Mouse (Mus musculus): ENCODE data around the gene Tln2. TPM values are rescaled to one million over a fixed set of nuclear protein-coding genes. Genes with fewer than 3 reads are reported as not detected.

Tln2 gene
- polyA plus RNA-seq, 1 experiment from 2014 or later, result 37.9 TPM

DNA sequence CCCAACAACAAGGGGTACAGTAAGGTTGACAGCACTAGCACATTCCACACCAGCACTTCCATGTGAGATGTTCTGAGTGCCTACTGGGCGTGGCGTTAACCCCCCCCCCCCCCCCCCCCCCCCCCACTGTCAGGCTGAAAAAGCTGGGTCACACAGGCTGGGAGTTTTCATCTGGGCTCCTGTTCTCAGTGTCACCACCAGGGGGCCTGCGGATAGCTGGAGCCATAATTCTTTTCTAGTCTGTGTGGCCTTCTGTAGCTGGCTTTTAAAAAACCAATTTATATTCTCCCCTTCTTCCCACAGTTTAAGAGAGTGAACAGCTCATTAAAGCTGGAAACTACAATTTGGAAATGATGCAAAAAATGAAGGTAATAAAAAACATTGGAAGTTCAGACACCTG lies 244.1 kb downstream of the Tln2 start:
- ATAC-seq, result no peak
- Histone ChIP-seq H3K27ac (ENCODE audit: low read depth, low read length) (no peak overlapping the region), H3K27me3 (replicated peaks; ENCODE audit: control insufficient read depth, insufficient read depth, low read length) (no peaks in the 10 kb centered on the region), H3K9ac (ENCODE audit: low read depth, low read length) (no peak overlapping the region), H3K4me2 (ENCODE audit: low read length) (no peak overlapping the region), H3K36me3 (ENCODE audit: control insufficient read depth, insufficient read depth, low read length) (no peaks in the 10 kb centered on the region), H3K4me3 (ENCODE audit: low read length) (no peak overlapping the region), H3K4me1 (ENCODE audit: control insufficient read depth, insufficient read depth, low read depth, low read length) (no peaks in the 10 kb centered on the region), H3K9me3 (ENCODE audit: control insufficient read depth, low read length) (no peaks in the 10 kb centered on the region)
- WGBS, result 8% methylated on average over 2 of the region's 3 CpGs

DNA sequence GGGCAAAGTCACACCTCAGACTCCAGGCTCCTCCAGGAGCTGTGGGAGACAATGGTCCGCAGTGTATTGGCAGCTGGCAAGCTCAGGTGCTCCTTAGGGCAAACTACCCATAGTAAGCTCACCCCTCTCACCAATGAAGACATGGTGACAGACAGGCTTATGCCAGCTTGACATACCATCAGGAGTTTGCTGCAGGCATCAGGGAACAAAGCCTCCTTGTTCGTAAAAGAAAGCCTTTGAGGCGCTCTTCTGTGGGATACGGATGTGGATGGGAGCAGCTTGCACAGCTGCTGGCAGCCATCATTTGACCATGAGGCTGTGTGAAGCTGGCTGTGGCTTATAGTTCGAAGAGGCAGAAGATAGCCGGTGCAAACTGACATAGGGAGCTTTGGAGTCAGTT lies 254.5 kb downstream of the Tln2 start:
- Histone ChIP-seq H3K27ac (ENCODE audit: low read depth, low read length) (no peak overlapping the region), H3K9me3 (ENCODE audit: control insufficient read depth, low read length) (no peaks in the 10 kb centered on the region), H3K36me3 (ENCODE audit: control insufficient read depth, insufficient read depth, low read length) (no peaks in the 10 kb centered on the region), H3K4me3 (ENCODE audit: low read length) (no peak overlapping the region), H3K4me2 (ENCODE audit: low read length) (no peak overlapping the region), H3K4me1 (ENCODE audit: control insufficient read depth, insufficient read depth, low read depth, low read length) (no peaks in the 10 kb centered on the region), H3K27me3 (replicated peaks; ENCODE audit: control insufficient read depth, insufficient read depth, low read length) (no peaks in the 10 kb centered on the region), H3K9ac (ENCODE audit: low read depth, low read length) (no peak overlapping the region)
- no peak for ATAC-seq
- WGBS, result 80% methylated on average over 6 of the region's 6 CpGs

DNA sequence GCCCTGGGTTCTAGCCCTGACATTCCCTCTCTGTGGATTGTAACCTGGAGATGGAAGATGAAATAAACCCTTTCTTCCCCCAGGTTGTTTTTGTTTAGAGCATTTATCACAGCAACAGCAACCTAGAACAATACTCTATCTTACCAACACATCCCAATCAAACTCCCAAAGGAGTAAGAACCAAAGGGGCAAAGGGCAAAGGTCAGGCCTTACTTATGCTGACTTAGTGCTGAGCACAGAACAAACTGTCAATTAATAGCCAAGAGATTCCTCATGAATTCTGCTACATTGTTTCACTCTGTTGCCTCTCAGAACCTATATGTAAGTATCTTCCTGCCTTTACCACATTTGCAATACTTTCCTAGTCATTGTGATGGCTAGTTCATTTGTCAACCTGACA lies 255.5 kb downstream of the Tln2 start:
- H3K4me2 ChIP-seq (ENCODE audit: low read length), result no peak overlapping the region
- ATAC-seq, result no peak
- no peak overlapping the region for H3K27ac ChIP-seq (ENCODE audit: low read depth, low read length)
- H3K4me1 ChIP-seq (ENCODE audit: control insufficient read depth, insufficient read depth, low read depth, low read length), result no peaks in the 10 kb centered on the region
- H3K9me3 ChIP-seq (ENCODE audit: control insufficient read depth, low read length), result no peaks in the 10 kb centered on the region
- H3K36me3 ChIP-seq (ENCODE audit: control insufficient read depth, insufficient read depth, low read length), result no peaks in the 10 kb centered on the region
- H3K4me3 ChIP-seq (ENCODE audit: low read length), result no peak overlapping the region
- no peak overlapping the region for H3K9ac ChIP-seq (ENCODE audit: low read depth, low read length)
- H3K27me3 ChIP-seq (replicated peaks; ENCODE audit: control insufficient read depth, insufficient read depth, low read length), result no peaks in the 10 kb centered on the region

DNA sequence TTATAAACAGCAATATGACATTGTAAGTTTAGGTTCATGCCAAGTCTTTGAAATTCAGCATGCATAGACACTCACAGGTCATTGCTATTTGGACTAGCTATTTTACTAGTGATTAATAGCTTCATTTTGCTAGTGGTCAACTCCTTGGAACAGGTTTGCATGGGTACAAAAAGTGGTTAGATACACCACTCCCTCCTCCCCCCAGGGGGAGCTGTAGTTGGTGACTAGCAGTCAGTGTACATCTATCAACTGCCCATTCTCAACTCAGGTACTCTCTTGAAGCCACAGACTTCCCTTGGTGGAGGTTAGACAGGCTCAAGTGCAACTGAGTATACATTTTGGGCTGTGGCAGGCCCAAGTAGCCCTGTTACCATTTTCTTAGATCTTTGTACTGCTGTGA lies 256.5 kb downstream of the Tln2 start:
- no peaks in the 10 kb centered on the region for H3K9me3 ChIP-seq (ENCODE audit: control insufficient read depth, low read length)
- ATAC-seq, result no peak
- no peaks in the 10 kb centered on the region for H3K27me3 ChIP-seq (replicated peaks; ENCODE audit: control insufficient read depth, insufficient read depth, low read length)
- no peak overlapping the region for H3K27ac ChIP-seq (ENCODE audit: low read depth, low read length)
- no peak overlapping the region for H3K9ac ChIP-seq (ENCODE audit: low read depth, low read length)
- no peak overlapping the region for H3K4me3 ChIP-seq (ENCODE audit: low read length)
- H3K4me1 ChIP-seq (ENCODE audit: control insufficient read depth, insufficient read depth, low read depth, low read length), result no peaks in the 10 kb centered on the region
- H3K4me2 ChIP-seq (ENCODE audit: low read length), result no peak overlapping the region
- no peaks in the 10 kb centered on the region for H3K36me3 ChIP-seq (ENCODE audit: control insufficient read depth, insufficient read depth, low read length)

DNA sequence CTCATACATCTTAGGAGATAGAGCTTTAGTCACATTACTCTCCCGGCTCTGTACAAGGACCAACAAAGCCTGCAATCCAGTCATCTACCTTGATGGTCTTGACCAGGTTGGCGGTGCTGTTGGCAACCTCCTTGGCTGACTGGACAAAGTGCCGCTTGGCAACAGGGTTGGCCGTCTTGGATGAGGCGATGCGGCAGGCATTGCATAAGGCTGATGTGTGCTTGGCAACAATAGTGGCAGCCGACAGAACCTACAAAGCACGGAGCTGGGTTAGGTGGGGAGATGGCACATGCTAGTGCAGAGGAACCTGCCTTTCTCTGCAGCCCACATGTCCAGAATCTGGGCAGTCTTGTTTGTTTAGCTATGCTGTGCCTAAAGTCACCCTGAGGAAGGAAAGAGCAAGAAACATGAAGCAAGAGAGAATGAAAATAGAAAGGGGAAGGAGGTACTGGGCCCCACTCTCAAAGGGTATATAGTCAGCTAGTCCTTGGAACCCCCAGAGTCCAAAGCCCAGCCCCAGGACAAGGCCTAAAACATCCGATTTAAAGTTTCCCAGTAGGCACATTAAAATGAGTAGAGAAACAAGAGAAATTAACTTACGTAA lies 257.0 kb downstream of the Tln2 start:
- Histone ChIP-seq H3K4me3 (ENCODE audit: low read length) (no peak overlapping the region), H3K36me3 (ENCODE audit: control insufficient read depth, insufficient read depth, low read length) (no peaks in the 10 kb centered on the region), H3K27me3 (replicated peaks; ENCODE audit: control insufficient read depth, insufficient read depth, low read length) (no peaks in the 10 kb centered on the region), H3K27ac (ENCODE audit: low read depth, low read length) (no peak overlapping the region), H3K9ac (ENCODE audit: low read depth, low read length) (no peak overlapping the region), H3K4me1 (ENCODE audit: control insufficient read depth, insufficient read depth, low read depth, low read length) (no peaks in the 10 kb centered on the region), H3K9me3 (ENCODE audit: control insufficient read depth, low read length) (no peaks in the 10 kb centered on the region), H3K4me2 (ENCODE audit: low read length) (no peak overlapping the region)
- WGBS, result 95% methylated on average over 10 of the region's 10 CpGs
- ATAC-seq, result no peak

DNA sequence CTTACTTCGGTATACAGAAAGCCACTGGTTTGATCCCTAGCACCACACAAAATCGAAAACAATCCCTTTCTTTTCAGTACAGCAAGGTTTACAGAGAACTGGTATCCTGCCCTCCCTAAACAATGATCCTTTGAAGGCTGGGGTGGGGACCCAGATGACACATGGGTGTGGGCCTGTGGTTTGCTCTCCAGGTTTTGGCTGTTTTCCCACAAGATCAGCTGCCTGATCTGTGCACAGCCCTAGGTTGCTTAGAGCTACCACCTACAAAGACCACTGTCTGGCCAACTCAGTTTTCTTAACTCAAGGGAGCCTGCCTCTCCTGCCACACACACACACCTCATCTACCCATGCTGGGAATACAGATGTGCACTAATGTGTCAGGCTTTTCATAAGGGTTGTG lies 257.9 kb downstream of the Tln2 start:
- H3K27me3 ChIP-seq (replicated peaks; ENCODE audit: control insufficient read depth, insufficient read depth, low read length), result no peaks in the 10 kb centered on the region
- no peak overlapping the region for H3K4me3 ChIP-seq (ENCODE audit: low read length)
- no peak overlapping the region for H3K9ac ChIP-seq (ENCODE audit: low read depth, low read length)
- H3K4me2 ChIP-seq (ENCODE audit: low read length), result no peak overlapping the region
- ATAC-seq, result no peak
- H3K36me3 ChIP-seq (ENCODE audit: control insufficient read depth, insufficient read depth, low read length), result no peaks in the 10 kb centered on the region
- 89% methylated on average over 2 of the region's 2 CpGs for WGBS
- no peaks in the 10 kb centered on the region for H3K9me3 ChIP-seq (ENCODE audit: control insufficient read depth, low read length)
- no peak overlapping the region for H3K27ac ChIP-seq (ENCODE audit: low read depth, low read length)
- H3K4me1 ChIP-seq (ENCODE audit: control insufficient read depth, insufficient read depth, low read depth, low read length), result no peaks in the 10 kb centered on the region

DNA sequence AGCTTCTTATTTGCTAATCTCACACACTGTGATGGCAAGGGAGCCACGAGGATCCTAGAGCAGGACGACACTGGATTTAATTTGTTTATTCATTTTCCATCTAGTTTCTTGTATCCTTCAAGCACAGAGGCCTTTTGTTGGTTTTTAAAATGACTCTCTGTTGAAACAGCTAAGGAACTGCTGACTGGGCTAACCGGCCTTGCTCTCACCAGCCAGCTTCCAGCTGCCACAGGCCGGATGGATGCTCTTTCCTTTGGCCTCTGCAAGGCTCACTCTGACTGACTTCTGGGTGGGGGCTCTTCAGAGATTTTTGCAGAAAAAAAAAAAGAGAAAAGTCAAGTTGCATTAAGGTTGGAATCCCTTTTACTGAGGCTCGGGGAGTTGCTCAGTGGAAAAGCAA lies 258.7 kb downstream of the Tln2 start:
- Histone ChIP-seq H3K27me3 (replicated peaks; ENCODE audit: control insufficient read depth, insufficient read depth, low read length) (no peaks in the 10 kb centered on the region), H3K27ac (ENCODE audit: low read depth, low read length) (no peak overlapping the region), H3K4me3 (ENCODE audit: low read length) (no peak overlapping the region), H3K9ac (ENCODE audit: low read depth, low read length) (no peak overlapping the region), H3K36me3 (ENCODE audit: control insufficient read depth, insufficient read depth, low read length) (no peaks in the 10 kb centered on the region), H3K4me2 (ENCODE audit: low read length) (no peak overlapping the region), H3K9me3 (ENCODE audit: control insufficient read depth, low read length) (no peaks in the 10 kb centered on the region), H3K4me1 (ENCODE audit: control insufficient read depth, insufficient read depth, low read depth, low read length) (no peaks in the 10 kb centered on the region)
- ATAC-seq, result no peak
- WGBS, result 78% methylated on average over 5 of the region's 5 CpGs

DNA sequence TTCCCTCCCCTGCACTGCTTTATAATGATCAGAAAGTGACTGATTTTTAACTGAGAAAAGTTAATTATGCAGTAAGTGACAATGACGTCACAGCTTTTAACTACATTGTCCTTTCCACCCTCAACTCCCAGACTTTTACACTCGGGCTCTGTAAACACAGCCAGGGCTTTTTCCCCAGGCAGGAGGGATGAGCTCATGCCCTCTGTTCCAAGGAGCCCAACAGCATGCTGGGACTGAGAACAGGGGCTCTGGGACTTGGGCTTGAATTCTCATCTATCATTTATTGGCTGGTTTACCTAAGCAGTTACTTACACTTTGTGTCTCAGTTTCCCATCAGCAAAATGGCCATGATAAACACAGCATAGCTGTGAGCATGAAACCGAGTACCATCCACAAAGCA lies 259.2 kb downstream of the Tln2 start:
- Histone ChIP-seq H3K36me3 (ENCODE audit: control insufficient read depth, insufficient read depth, low read length) (peaks cover 3% of the 10 kb centered on the region; the same call in 1 of the 2 replicates), H3K27me3 (replicated peaks; ENCODE audit: control insufficient read depth, insufficient read depth, low read length) (no peaks in the 10 kb centered on the region), H3K4me2 (ENCODE audit: low read length) (no peak overlapping the region), H3K9ac (ENCODE audit: low read depth, low read length) (no peak overlapping the region), H3K9me3 (ENCODE audit: control insufficient read depth, low read length) (no peaks in the 10 kb centered on the region), H3K4me1 (ENCODE audit: control insufficient read depth, insufficient read depth, low read depth, low read length) (no peaks in the 10 kb centered on the region), H3K27ac (ENCODE audit: low read depth, low read length) (no peak overlapping the region), H3K4me3 (ENCODE audit: low read length) (no peak overlapping the region)
- no peak for ATAC-seq
- WGBS, result 58% methylated on average over 3 of the region's 3 CpGs

DNA sequence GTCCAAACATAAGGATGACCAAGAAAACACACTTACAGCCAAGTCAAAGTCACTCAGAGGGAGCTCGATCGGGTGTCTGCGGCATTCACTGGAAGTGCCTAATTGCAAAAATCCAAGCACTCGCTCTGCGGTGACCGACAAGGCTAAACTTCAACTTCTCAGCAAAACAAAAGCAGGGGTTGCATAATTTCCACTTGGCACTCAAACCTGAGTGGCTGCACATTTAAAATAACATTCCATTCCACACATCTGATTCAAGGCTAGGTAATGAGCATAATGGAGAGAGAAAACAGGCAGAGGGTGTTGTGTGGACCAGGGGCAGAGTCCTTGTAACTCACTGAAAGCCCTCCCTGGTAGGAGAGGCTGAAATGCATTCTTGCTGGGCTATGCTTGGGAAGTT lies 260.3 kb downstream of the Tln2 start:
- no peak overlapping the region for H3K4me3 ChIP-seq (ENCODE audit: low read length)
- no peaks in the 10 kb centered on the region for H3K4me1 ChIP-seq (ENCODE audit: control insufficient read depth, insufficient read depth, low read depth, low read length)
- no peak overlapping the region for H3K9ac ChIP-seq (ENCODE audit: low read depth, low read length)
- H3K9me3 ChIP-seq (ENCODE audit: control insufficient read depth, low read length), result no peaks in the 10 kb centered on the region
- no peaks in the 10 kb centered on the region for H3K27me3 ChIP-seq (replicated peaks; ENCODE audit: control insufficient read depth, insufficient read depth, low read length)
- H3K27ac ChIP-seq (ENCODE audit: low read depth, low read length), result no peak overlapping the region
- no peak for ATAC-seq
- H3K36me3 ChIP-seq (ENCODE audit: control insufficient read depth, insufficient read depth, low read length), result peaks cover 5% of the 10 kb centered on the region; the same call in 1 of the 2 replicates
- H3K4me2 ChIP-seq (ENCODE audit: low read length), result no peak overlapping the region
- 82% methylated on average over 6 of the region's 6 CpGs for WGBS
